In genomic region chr1:69106322-69106761, GRCm38 (mm10) we compare ENCODE assay signal across 8 mouse cellular contexts. TPM values are rescaled to one million over a fixed set of nuclear protein-coding genes. Genes with fewer than 3 reads are reported as not detected.
DNase-seq lines count a peak whose midpoint lies in the region; ATAC-seq and TF ChIP-seq lines count a peak whose summit lies in the region.

No protein-coding gene starts in this region.

- in situ Hi-C loops in Patski (cut with MboI; ENCODE audit: low pct_unique_long_range_greater_than_20kb) = loop anchor here (5.0 kb wide), 2 partner anchors 79 to 334 kb away; no protein-coding TSS in a partner anchor

- ATAC-seq in Patski = peak; percentile 48
- ATAC-seq in forebrain, embryonic 14.5 days = no peak; the same call in 1 of the 2 replicates
- ATAC-seq in intestine, embryonic 16.5 days = peak; percentile 62
- no peak for ATAC-seq in limb, embryonic 12.5 days (ENCODE audit: insufficient number of reproducible peaks, insufficient read depth, low FRiP score, low TSS enrichment, low read depth)
- ATAC-seq in midbrain, embryonic 14.5 days (ENCODE audit: low FRiP score, low TSS enrichment) = no peak

- CTCF ChIA-PET in Patski (lab: Charles Lee) = interaction anchor here (0.9 to 1.7 kb wide), 4 partner anchors 17 to 92 kb away, joined by 3 to 6 read pairs (median 4); no protein-coding TSS in a partner anchor

- peak overlapping the region; percentile 80 for H3K27ac ChIP-seq in forebrain, embryonic 14.5 days (ENCODE audit: low read depth, low read length)
- no peak overlapping the region for H3K27ac ChIP-seq in intestine, embryonic 16.5 days (ENCODE audit: low read length)
- H3K27ac ChIP-seq in limb, embryonic 12.5 days = no peak overlapping the region
- peak overlapping the region; percentile 74 for H3K27ac ChIP-seq in midbrain, embryonic 14.5 days (replicated peaks; ENCODE audit: low read depth, low read length)

- no peaks in the 10 kb centered on the region for H3K36me3 ChIP-seq in forebrain, embryonic 14.5 days (ENCODE audit: control insufficient read depth, insufficient read depth, low read length)
- no peaks in the 10 kb centered on the region for H3K36me3 ChIP-seq in intestine, embryonic 16.5 days (ENCODE audit: control insufficient read depth, insufficient read depth, low read length)
- H3K36me3 ChIP-seq in limb, embryonic 12.5 days = no peaks in the 10 kb centered on the region
- no peaks in the 10 kb centered on the region for H3K36me3 ChIP-seq in midbrain, embryonic 14.5 days (ENCODE audit: control insufficient read depth, insufficient read depth, low read length)

- H3K4me3 ChIP-seq in forebrain, embryonic 14.5 days (ENCODE audit: low read depth, low read length) = peak overlapping the region; percentile 65
- peak overlapping the region; percentile 64 for H3K4me3 ChIP-seq in intestine, embryonic 16.5 days (ENCODE audit: low read length)
- peak overlapping the region; percentile 62 for H3K4me3 ChIP-seq in limb, embryonic 12.5 days (replicated peaks)
- peak overlapping the region; percentile 76 for H3K4me3 ChIP-seq in midbrain, embryonic 14.5 days (replicated peaks; ENCODE audit: low read depth, low read length)

- H3K27me3 ChIP-seq in Patski = no peaks in the 10 kb centered on the region
- peaks cover 24% of the 10 kb centered on the region for H3K27me3 ChIP-seq in forebrain, embryonic 14.5 days (replicated peaks; ENCODE audit: control insufficient read depth, insufficient read depth, low read length)
- peaks cover 37% of the 10 kb centered on the region for H3K27me3 ChIP-seq in intestine, embryonic 16.5 days (replicated peaks; ENCODE audit: control insufficient read depth, insufficient read depth, low read length)
- H3K27me3 ChIP-seq in limb, embryonic 12.5 days = peaks cover 62% of the 10 kb centered on the region
- H3K27me3 ChIP-seq in midbrain, embryonic 14.5 days (ENCODE audit: control insufficient read depth, insufficient read depth, low read length) = 0 out of 2 replicates have a peak, but pooled peaks cover 3% of the 10 kb centered on the region

- POLR2A ChIA-PET in Patski (lab: Charles Lee) = interaction anchor here (0.6 kb wide), 2 partner anchors 378 to 704 kb away, joined by 3 to 7 read pairs; no protein-coding TSS in a partner anchor

- no peaks in the 10 kb centered on the region for H3K9me3 ChIP-seq in forebrain, embryonic 14.5 days (replicated peaks; ENCODE audit: control insufficient read depth, low read length)
- no peaks in the 10 kb centered on the region for H3K9me3 ChIP-seq in intestine, embryonic 16.5 days (ENCODE audit: control insufficient read depth, low read length)
- H3K9me3 ChIP-seq in limb, embryonic 12.5 days = no peaks in the 10 kb centered on the region
- no peaks in the 10 kb centered on the region for H3K9me3 ChIP-seq in midbrain, embryonic 14.5 days (ENCODE audit: control insufficient read depth, low read length)

- DNase-seq in Patski (ENCODE audit: low read depth, low spot score) = no peak
- DNase-seq in cerebellum, adult 11 months = peak; percentile 27
- DNase-seq in forebrain, embryonic 14.5 days (ENCODE audit: low spot score) = peak; percentile 25
- peak; percentile 70 for DNase-seq in midbrain, embryonic 14.5 days
- no peak for DNase-seq in B cell, adult 2 months
- DNase-seq in thymus, postnatal 14 days = no peak

- no peak for TF ChIP-seq CTCF in Patski (IDR thresholded peaks at IDR 0.05)

- 0% methylated on average over 24 of the region's 24 CpGs for WGBS in forebrain, embryonic 14.5 days
- under 1% methylated on average over 24 of the region's 24 CpGs for WGBS in intestine, embryonic 16.5 days
- WGBS in limb, embryonic 12.5 days = under 1% methylated on average over 24 of the region's 24 CpGs
- under 1% methylated on average over 24 of the region's 24 CpGs for WGBS in midbrain, embryonic 14.5 days

- 0 out of 2 replicates have a peak, but pooled peaks cover 7% of the 10 kb centered on the region for H3K4me1 ChIP-seq in forebrain, embryonic 14.5 days (ENCODE audit: control insufficient read depth, insufficient read depth, low read length)
- H3K4me1 ChIP-seq in intestine, embryonic 16.5 days (ENCODE audit: control insufficient read depth, insufficient read depth, low read length) = peaks cover 20% of the 10 kb centered on the region
- H3K4me1 ChIP-seq in limb, embryonic 12.5 days (replicated peaks) = peaks cover 19% of the 10 kb centered on the region
- H3K4me1 ChIP-seq in midbrain, embryonic 14.5 days (ENCODE audit: control insufficient read depth, insufficient read depth, low read length) = peaks cover 8% of the 10 kb centered on the region; the same call in 1 of the 2 replicates

- H3K9ac ChIP-seq in forebrain, embryonic 14.5 days (ENCODE audit: low read length) = peak overlapping the region; percentile 72
- H3K9ac ChIP-seq in intestine, embryonic 16.5 days (ENCODE audit: low read depth, low read length) = peak overlapping the region; percentile 51
- peak overlapping the region; percentile 47; the same call in 1 of the 2 replicates for H3K9ac ChIP-seq in limb, embryonic 12.5 days (replicated peaks)
- peak overlapping the region; percentile 58 for H3K9ac ChIP-seq in midbrain, embryonic 14.5 days (replicated peaks; ENCODE audit: low read length)

- peak overlapping the region; percentile 96 for H3K4me2 ChIP-seq in forebrain, embryonic 14.5 days (ENCODE audit: low read length)
- peak overlapping the region; percentile 100 for H3K4me2 ChIP-seq in intestine, embryonic 16.5 days (ENCODE audit: low read depth, low read length)
- H3K4me2 ChIP-seq in limb, embryonic 12.5 days = peak overlapping the region; percentile 99
- peak overlapping the region; percentile 88 for H3K4me2 ChIP-seq in midbrain, embryonic 14.5 days (ENCODE audit: low read length)

RNA-seq across cellular contexts. Expression of gene Erbb4, which starts 1.5 kb away (rescaled TPM):
- polyA plus RNA-seq in Patski (2021) = 10.3 TPM
- 8.4 and 14.4 TPM in 2 replicates for polyA plus RNA-seq in forebrain, embryonic 14.5 days (2014; fragmentation: Nextera tagmentation; extraction: Ambion mirVana)
- 0.06 TPM in 1 of 2 replicates, not detected in the other for polyA plus RNA-seq in intestine, embryonic 16.5 days (2015; fragmentation: Nextera tagmentation; extraction: Ambion mirVana)
- polyA plus RNA-seq in limb, embryonic 12.5 days (2016; fragmentation: Nextera tagmentation; extraction: Ambion mirVana) = 0.65 and 1.1 TPM in 2 replicates
- polyA plus RNA-seq in midbrain, embryonic 14.5 days (2014; fragmentation: Nextera tagmentation; extraction: Ambion mirVana) = 17.8 and 22.3 TPM in 2 replicates

Comparison
In these comparisons a context has a peak if more than half of its experiments do, and no peak if none do; other contexts are left out.
1. ATAC-seq: peak in Patski (single experiment) and intestine, embryonic 16.5 days (single experiment); none in forebrain, embryonic 14.5 days (single experiment), limb, embryonic 12.5 days (single experiment) and midbrain, embryonic 14.5 days (single experiment).
2. DNase-seq: peak in cerebellum, adult 11 months (single experiment), forebrain, embryonic 14.5 days (single experiment) and midbrain, embryonic 14.5 days (single experiment); none in Patski (single experiment), B cell, adult 2 months (0 of 2) and thymus, postnatal 14 days (single experiment).
3. H3K27ac ChIP-seq: peak in forebrain, embryonic 14.5 days (single experiment) and midbrain, embryonic 14.5 days (single experiment); none in intestine, embryonic 16.5 days (single experiment) and limb, embryonic 12.5 days (single experiment).
4. Peak in every context shown above with its lines, with median percentiles within 50 percentile points of each other: H3K4me2 ChIP-seq, H3K4me3 ChIP-seq and H3K9ac ChIP-seq.